8 mouse cellular contexts compared by ENCODE assay signal in the genomic region with DNA sequence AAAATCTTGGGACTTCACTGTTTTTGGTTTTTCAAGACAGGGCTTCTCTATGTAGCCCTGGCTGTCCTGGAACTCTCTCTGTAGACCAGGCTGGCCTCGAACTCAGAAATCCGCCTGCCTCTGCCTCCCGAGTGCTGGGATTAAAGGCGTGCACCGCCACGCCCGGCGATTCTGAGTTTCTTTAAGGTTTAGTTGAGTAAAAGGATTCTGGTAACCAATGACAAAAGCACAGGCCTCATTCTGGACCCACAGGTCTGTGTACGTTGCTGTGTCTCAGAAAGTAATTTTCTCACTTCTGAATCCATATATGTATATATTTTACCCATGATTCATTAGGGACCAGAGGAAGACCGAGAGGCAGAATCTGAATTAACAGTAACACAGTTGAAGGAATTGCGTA. TPM values are rescaled to one million over a fixed set of nuclear protein-coding genes. Genes with fewer than 3 reads are reported as not detected.
DNase-seq lines count a peak whose midpoint lies in the region; ATAC-seq and TF ChIP-seq lines count a peak whose summit lies in the region.
"Not testable (repeated sequence)": the region's sequence is repeated elsewhere in the genome, so short reads cannot be mapped to it uniquely, and the experiment has no call there.

A gene (minus strand): TSS at position 101 of the 400 bp plus-strand sequence.

- DNase-seq in adrenal gland, adult 2 months; heart, adult 2 months; hindbrain, embryonic 14.5 days (ENCODE audit: low spot score); layer of hippocampus, postnatal 25 days (ENCODE audit: extremely low spot score in 1 of 2, low spot score in 1 of 2); liver, embryonic 14.5 days (ENCODE audit: low read depth in 3 of 3, low spot score in 3 of 3); urinary bladder, adult 2 months (ENCODE audit: low spot score): not testable (repeated sequence)

- not testable (repeated sequence) for TF ChIP-seq CTCF in embryonic fibroblast, embryonic 13.5 days (IDR thresholded peaks at IDR 0.05; ENCODE audit: borderline replicate concordance, insufficient read depth, low read length); heart, adult 2 months (IDR thresholded peaks at IDR 0.05); liver, embryonic 14.5 days (IDR thresholded peaks at IDR 0.05; ENCODE audit: low read depth)

- H3K9me3 ChIP-seq in hindbrain, embryonic 14.5 days (ENCODE audit: control insufficient read depth, low read length); liver, embryonic 14.5 days (ENCODE audit: control insufficient read depth, low read length); midbrain, embryonic 16.5 days (replicated peaks; ENCODE audit: control insufficient read depth, low read length, poor library complexity, severe bottlenecking): not testable (repeated sequence)

- not testable (repeated sequence) for H3K79me2 ChIP-seq in heart, adult 2 months (replicated peaks; ENCODE audit: control insufficient read depth, insufficient read depth, low read length)

- peak within 1 kb of the TSS; percentile 90 for H3K4me3 ChIP-seq in embryonic fibroblast, embryonic 13.5 days (ENCODE audit: insufficient read depth, low read length)
- H3K4me3 ChIP-seq in heart, adult 2 months, result peak within 1 kb of the TSS; percentile 100
- H3K4me3 ChIP-seq in hindbrain, embryonic 14.5 days (replicated peaks; ENCODE audit: low read length), result peak within 1 kb of the TSS; percentile 74
- peak within 1 kb of the TSS; percentile 86 to 94 for H3K4me3 ChIP-seq in liver, embryonic 14.5 days (ENCODE audit: insufficient read depth in 1 of 2, low read depth in 2 of 2, low read length in 2 of 2)
- peak within 1 kb of the TSS; percentile 92 for H3K4me3 ChIP-seq in midbrain, embryonic 16.5 days (ENCODE audit: low read depth, low read length)

- ATAC-seq in hindbrain, embryonic 14.5 days (ENCODE audit: low FRiP score); liver, embryonic 14.5 days (ENCODE audit: insufficient read depth); midbrain, embryonic 16.5 days: not testable (repeated sequence)

- not testable (repeated sequence) for TF ChIP-seq EP300 in heart, adult 2 months (IDR thresholded peaks at IDR 0.05; ENCODE audit: insufficient read depth, low read depth, low read length); liver, embryonic 14.5 days (IDR thresholded peaks at IDR 0.05; ENCODE audit: low read depth)

- not testable (repeated sequence) for H3K27me3 ChIP-seq in heart, adult 2 months (ENCODE audit: control insufficient read depth, insufficient read depth, low read length); hindbrain, embryonic 14.5 days (ENCODE audit: control insufficient read depth, insufficient read depth, low read length); liver, embryonic 14.5 days (ENCODE audit: control insufficient read depth, insufficient read depth, low read length); midbrain, embryonic 16.5 days (ENCODE audit: control insufficient read depth, insufficient read depth, low read depth, low read length)

- peak within 1 kb of the TSS; percentile 75 for H3K9ac ChIP-seq in heart, adult 2 months (ENCODE audit: low read depth, low read length)
- H3K9ac ChIP-seq in hindbrain, embryonic 14.5 days, result peak within 1 kb of the TSS; percentile 75
- peak within 1 kb of the TSS; percentile 83 for H3K9ac ChIP-seq in liver, embryonic 14.5 days (replicated peaks)
- H3K9ac ChIP-seq in midbrain, embryonic 16.5 days (ENCODE audit: low read depth, low read length), result peak within 1 kb of the TSS; percentile 78

- 0 out of 2 replicates have a peak within 1 kb of the TSS, but pooled peaks have one; percentile 27 for H3K27ac ChIP-seq in embryonic fibroblast, embryonic 13.5 days (ENCODE audit: insufficient read depth, low read length)
- H3K27ac ChIP-seq in heart, adult 2 months, result peak within 1 kb of the TSS; percentile 87
- H3K27ac ChIP-seq in hindbrain, embryonic 14.5 days, result peak within 1 kb of the TSS; percentile 60; the same call in 1 of the 2 replicates
- peak within 1 kb of the TSS; percentile 24 for H3K27ac ChIP-seq in liver, embryonic 14.5 days
- peak within 1 kb of the TSS; percentile 84 for H3K27ac ChIP-seq in midbrain, embryonic 16.5 days (ENCODE audit: low read length)

- not testable (repeated sequence) for TF ChIP-seq POLR2A in embryonic fibroblast, embryonic 13.5 days (IDR thresholded peaks at IDR 0.05; ENCODE audit: low read depth, low read length); heart, adult 2 months (IDR thresholded peaks at IDR 0.05; ENCODE audit: insufficient read depth, low read depth, low read length)

- intact Hi-C loops in heart, adult 2 months (cut with DNase I), result loop anchor here (2.0 kb wide), 1 partner anchor 33 kb away; a partner anchor contains a TSS

- not testable (repeated sequence) for H3K4me1 ChIP-seq in embryonic fibroblast, embryonic 13.5 days (ENCODE audit: control insufficient read depth, insufficient read depth, low read length); heart, adult 2 months (ENCODE audit: control insufficient read depth, insufficient read depth, low read length)
- peaks cover 27% of the 10 kb centered on the region for H3K4me1 ChIP-seq in hindbrain, embryonic 14.5 days (replicated peaks; ENCODE audit: control insufficient read depth, insufficient read depth, low read length)
- H3K4me1 ChIP-seq in liver, embryonic 14.5 days (replicated peaks; ENCODE audit: control insufficient read depth in 2 of 2, insufficient read depth in 2 of 2, low read length in 1 of 2), result peaks cover 12 to 14% of the 10 kb centered on the region in 2 experiments
- H3K4me1 ChIP-seq in midbrain, embryonic 16.5 days (ENCODE audit: control insufficient read depth, insufficient read depth, low read length), result peaks cover 29% of the 10 kb centered on the region

- peak within 1 kb of the TSS; percentile 95 for H3K4me2 ChIP-seq in hindbrain, embryonic 14.5 days (replicated peaks)
- peak within 1 kb of the TSS; percentile 83 for H3K4me2 ChIP-seq in liver, embryonic 14.5 days (ENCODE audit: low read depth)
- H3K4me2 ChIP-seq in midbrain, embryonic 16.5 days (ENCODE audit: low read length), result peak within 1 kb of the TSS; percentile 100

- 75% methylated on average over 11 of the region's 11 CpGs for WGBS in heart, adult 2 months
- 81% methylated on average over 11 of the region's 11 CpGs for WGBS in hindbrain, embryonic 14.5 days
- 64% methylated on average over 11 of the region's 11 CpGs for WGBS in liver, embryonic 14.5 days (ENCODE audit: insufficient replicate concordance)
- 82% methylated on average over 11 of the region's 11 CpGs for WGBS in midbrain, embryonic 16.5 days

- H3K36me3 ChIP-seq in heart, adult 2 months (ENCODE audit: control insufficient read depth, insufficient read depth, low read length), result not testable (repeated sequence)
- H3K36me3 ChIP-seq in hindbrain, embryonic 14.5 days (replicated peaks; ENCODE audit: control insufficient read depth, insufficient read depth), result peaks cover 40% of the 10 kb centered on the region
- peaks cover 18% of the 10 kb centered on the region for H3K36me3 ChIP-seq in liver, embryonic 14.5 days (replicated peaks; ENCODE audit: control insufficient read depth, insufficient read depth, low read depth)
- peaks cover 18% of the 10 kb centered on the region for H3K36me3 ChIP-seq in midbrain, embryonic 16.5 days (ENCODE audit: control insufficient read depth, insufficient read depth, low read length)

RNA-seq across cellular contexts. Expression of the gene that starts here (rescaled TPM):
- total RNA-seq in adrenal gland, adult 2 months (2021), result 10 to 100 TPM; 15.7 to 20.1 TPM
- 11.7 and 13.0 TPM in 2 replicates for polyA plus RNA-seq in adrenal gland, adult 2 months (2012; rRNA removed)
- 15.0 and 16.3 TPM in 2 replicates for polyA plus RNA-seq in embryonic fibroblast, embryonic 13.5 days (2011; ENCODE audit: insufficient read length, low read depth, missing spikeins)
- total RNA-seq in heart, adult 2 months (2021), result 10 to 100 TPM; 13.3 to 14.6 TPM
- polyA plus RNA-seq in heart, adult 2 months (2012; rRNA removed), result 11.2 and 14.4 TPM in 2 replicates
- 13.3 and 18.3 TPM in 2 replicates for polyA plus RNA-seq in hindbrain, embryonic 14.5 days (2014; fragmentation: Nextera tagmentation; extraction: Ambion mirVana)
- total RNA-seq in layer of hippocampus, postnatal 25 days (2021), result 10 to 100 TPM; 17.4 to 18.3 TPM
- polyA plus RNA-seq in liver, embryonic 14.5 days (2012; rRNA removed), result 5.6 and 6.0 TPM in 2 replicates
- 3.3 TPM in 2 replicates for polyA plus RNA-seq in liver, embryonic 14.5 days (2014; fragmentation: Nextera tagmentation; extraction: Ambion mirVana)
- 25.1 and 27.8 TPM in 2 replicates for polyA plus RNA-seq in midbrain, embryonic 16.5 days (2015; fragmentation: Nextera tagmentation; extraction: Ambion mirVana)
- 12.9 and 16.7 TPM in 2 replicates for polyA plus RNA-seq in urinary bladder, adult 2 months (2012; rRNA removed)

Comparison
In these comparisons a context has a peak if more than half of its experiments do, and no peak if none do; other contexts are left out.
1. H3K27ac ChIP-seq: peak in every context shown above with its lines; median percentile 87 in heart, adult 2 months; 84 in midbrain, embryonic 16.5 days; 60 in hindbrain, embryonic 14.5 days; 27 in embryonic fibroblast, embryonic 13.5 days; 24 in liver, embryonic 14.5 days.